Mouse (Mus musculus): Measurements from ENCODE around the gene Hes3. TPM values are rescaled to one million over a fixed set of nuclear protein-coding genes. Genes with fewer than 3 reads are reported as not detected.

The Hes3 gene
- polyA plus RNA-seq, 1 experiment from 2014 or later = not detected

- WGBS = 44% methylated on average over 16 of the region's 16 CpGs
- Histone ChIP-seq H3K27me3 (no peaks in the 10 kb centered on the region), H3K36me3 (peaks cover 22% of the 10 kb centered on the region), H3K4me3 (peak overlapping the region; percentile 78), H3K9ac (no peak overlapping the region), H3K27ac (no peak overlapping the region), H3K9me3 (replicated peaks) (no peaks in the 10 kb centered on the region), H3K4me1 (replicated peaks) (peaks cover 12% of the 10 kb centered on the region), H3K4me2 (peak overlapping the region; percentile 53)
- no peak; the same call in 1 of the 2 replicates for ATAC-seq (replicated peaks; ENCODE audit: insufficient number of reproducible peaks, insufficient read depth, low FRiP score, low read depth)
Measured at GRCm38 (mm10) chr4:152324641-152325562, 33.4 kb upstream of the Hes3 start.

GRCm38 (mm10) chr4:152321464-152321863 lies 30.0 kb upstream of the Hes3 start:
- H3K27me3 ChIP-seq = peaks cover 11% of the 10 kb centered on the region; the same call in 1 of the 2 replicates
- H3K36me3 ChIP-seq = no peaks in the 10 kb centered on the region
- ATAC-seq (replicated peaks; ENCODE audit: insufficient number of reproducible peaks, insufficient read depth, low FRiP score, low read depth) = no peak
- H3K27ac ChIP-seq = no peak overlapping the region
- H3K9me3 ChIP-seq (replicated peaks) = no peaks in the 10 kb centered on the region
- no peak overlapping the region for H3K4me3 ChIP-seq
- WGBS = 53% methylated on average over 5 of the region's 5 CpGs
- peaks cover 19% of the 10 kb centered on the region for H3K4me1 ChIP-seq (replicated peaks)
- H3K9ac ChIP-seq = no peak overlapping the region
- no peak overlapping the region for H3K4me2 ChIP-seq

- peaks cover 37% of the 10 kb centered on the region for H3K27me3 ChIP-seq
- H3K9me3 ChIP-seq (replicated peaks) = no peaks in the 10 kb centered on the region
- ATAC-seq (replicated peaks; ENCODE audit: insufficient number of reproducible peaks, insufficient read depth, low FRiP score, low read depth) = peak; percentile 65
Measured at GRCm38 (mm10) chr4:152318517-152319234, 27.2 kb upstream of the Hes3 start, which contains the start of gene Rnf207. Gene Rnf207 (minus strand): TSS chr4:152318993.

GRCm38 (mm10) chr4:152317631-152318033 lies 26.2 kb upstream of the Hes3 start:
- Histone ChIP-seq H3K9ac (peak overlapping the region; percentile 61), H3K4me2 (peak overlapping the region; percentile 69), H3K4me1 (replicated peaks) (peaks cover 49% of the 10 kb centered on the region), H3K9me3 (replicated peaks) (no peaks in the 10 kb centered on the region), H3K27ac (peak overlapping the region; percentile 97), H3K36me3 (peaks cover 3% of the 10 kb centered on the region; the same call in 1 of the 2 replicates), H3K4me3 (peak overlapping the region; percentile 52), H3K27me3 (peaks cover 46% of the 10 kb centered on the region)
- ATAC-seq (replicated peaks; ENCODE audit: insufficient number of reproducible peaks, insufficient read depth, low FRiP score, low read depth) = peak; percentile 77
- 43% methylated on average over 6 of the region's 6 CpGs for WGBS

More at GRCm38 (mm10) chr4:152318517-152319234, 27.2 kb upstream of the Hes3 start, which contains the start of gene Rnf207:
- peak within 1 kb of the TSS; percentile 97 for H3K27ac ChIP-seq
- WGBS = 3% methylated on average over 26 of the region's 26 CpGs
- H3K36me3 ChIP-seq = no peaks in the 10 kb centered on the region
- peak within 1 kb of the TSS; percentile 52 for H3K4me3 ChIP-seq
- H3K4me2 ChIP-seq = peak within 1 kb of the TSS; percentile 69
- H3K9ac ChIP-seq = peak within 1 kb of the TSS; percentile 61
- peaks cover 38% of the 10 kb centered on the region for H3K4me1 ChIP-seq (replicated peaks)

GRCm38 (mm10) chr4:152315498-152316213 lies 24.2 kb upstream of the Hes3 start:
- H3K27ac ChIP-seq = peak overlapping the region; percentile 31
- peak overlapping the region; percentile 26 for H3K9ac ChIP-seq
- H3K4me3 ChIP-seq = peak overlapping the region; percentile 52
- no peak for ATAC-seq (replicated peaks; ENCODE audit: insufficient number of reproducible peaks, insufficient read depth, low FRiP score, low read depth)
- peaks cover 65% of the 10 kb centered on the region for H3K27me3 ChIP-seq
- peak overlapping the region; percentile 69 for H3K4me2 ChIP-seq
- no peaks in the 10 kb centered on the region for H3K9me3 ChIP-seq (replicated peaks)
- peaks cover 55% of the 10 kb centered on the region for H3K4me1 ChIP-seq (replicated peaks)
- H3K36me3 ChIP-seq = peaks cover 20% of the 10 kb centered on the region
- 2% methylated on average over 43 of the region's 43 CpGs for WGBS

GRCm38 (mm10) chr4:152313934-152314333 lies 22.5 kb upstream of the Hes3 start:
- H3K27me3 ChIP-seq = peaks cover 65% of the 10 kb centered on the region
- H3K36me3 ChIP-seq = peaks cover 23% of the 10 kb centered on the region
- peaks cover 55% of the 10 kb centered on the region for H3K4me1 ChIP-seq (replicated peaks)
- peak overlapping the region; percentile 60; the same call in 1 of the 2 replicates for H3K4me2 ChIP-seq
- no peak overlapping the region for H3K27ac ChIP-seq
- no peak for ATAC-seq (replicated peaks; ENCODE audit: insufficient number of reproducible peaks, insufficient read depth, low FRiP score, low read depth)
- H3K9ac ChIP-seq = no peak overlapping the region
- H3K4me3 ChIP-seq = no peak overlapping the region
- H3K9me3 ChIP-seq (replicated peaks) = no peaks in the 10 kb centered on the region

- Histone ChIP-seq H3K9ac (no peak overlapping the region), H3K27ac (no peak overlapping the region), H3K4me3 (peak overlapping the region; percentile 36), H3K36me3 (peaks cover 30% of the 10 kb centered on the region), H3K9me3 (replicated peaks) (no peaks in the 10 kb centered on the region), H3K4me1 (replicated peaks) (peaks cover 50% of the 10 kb centered on the region), H3K27me3 (peaks cover 65% of the 10 kb centered on the region), H3K4me2 (peak overlapping the region; percentile 60)
- ATAC-seq (replicated peaks; ENCODE audit: insufficient number of reproducible peaks, insufficient read depth, low FRiP score, low read depth) = no peak
- WGBS = 4% methylated on average over 29 of the region's 29 CpGs
Measured at GRCm38 (mm10) chr4:152313211-152313632, 21.8 kb upstream of the Hes3 start.

GRCm38 (mm10) chr4:152312186-152312585 lies 20.7 kb upstream of the Hes3 start:
- no peak for ATAC-seq (replicated peaks; ENCODE audit: insufficient number of reproducible peaks, insufficient read depth, low FRiP score, low read depth)
- peaks cover 34% of the 10 kb centered on the region for H3K36me3 ChIP-seq
- WGBS = 27% methylated on average over 14 of the region's 14 CpGs
- no peak overlapping the region for H3K4me3 ChIP-seq
- no peak overlapping the region for H3K4me2 ChIP-seq
- H3K27ac ChIP-seq = no peak overlapping the region
- no peaks in the 10 kb centered on the region for H3K9me3 ChIP-seq (replicated peaks)
- H3K27me3 ChIP-seq = peaks cover 59% of the 10 kb centered on the region
- peaks cover 43% of the 10 kb centered on the region for H3K4me1 ChIP-seq (replicated peaks)
- no peak overlapping the region for H3K9ac ChIP-seq

- H3K36me3 ChIP-seq = peaks cover 63% of the 10 kb centered on the region
- H3K9ac ChIP-seq = no peak overlapping the region
- peaks cover 6% of the 10 kb centered on the region for H3K4me1 ChIP-seq (replicated peaks)
- no peak overlapping the region for H3K4me2 ChIP-seq
- no peak for ATAC-seq (replicated peaks; ENCODE audit: insufficient number of reproducible peaks, insufficient read depth, low FRiP score, low read depth)
- H3K9me3 ChIP-seq (replicated peaks) = no peaks in the 10 kb centered on the region
- 85% methylated on average over 9 of the region's 9 CpGs for WGBS
- H3K27ac ChIP-seq = no peak overlapping the region
- peaks cover 18% of the 10 kb centered on the region for H3K27me3 ChIP-seq
- no peak overlapping the region for H3K4me3 ChIP-seq
Measured at GRCm38 (mm10) chr4:152307542-152307941, 16.1 kb upstream of the Hes3 start.

GRCm38 (mm10) chr4:152305991-152306390 lies 14.5 kb upstream of the Hes3 start:
- no peak for ATAC-seq (replicated peaks; ENCODE audit: insufficient number of reproducible peaks, insufficient read depth, low FRiP score, low read depth)
- H3K4me3 ChIP-seq = no peak overlapping the region
- 76% methylated on average over 6 of the region's 6 CpGs for WGBS
- no peaks in the 10 kb centered on the region for H3K4me1 ChIP-seq (replicated peaks)
- no peak overlapping the region for H3K27ac ChIP-seq
- H3K27me3 ChIP-seq = peaks cover 2% of the 10 kb centered on the region; the same call in 1 of the 2 replicates
- peaks cover 50% of the 10 kb centered on the region for H3K36me3 ChIP-seq
- H3K9me3 ChIP-seq (replicated peaks) = no peaks in the 10 kb centered on the region
- H3K4me2 ChIP-seq = no peak overlapping the region
- no peak overlapping the region for H3K9ac ChIP-seq

- no peaks in the 10 kb centered on the region for H3K27me3 ChIP-seq
- 83% methylated on average over 6 of the region's 6 CpGs for WGBS
- H3K4me3 ChIP-seq = no peak overlapping the region
- H3K27ac ChIP-seq = no peak overlapping the region
- ATAC-seq (replicated peaks; ENCODE audit: insufficient number of reproducible peaks, insufficient read depth, low FRiP score, low read depth) = no peak
- no peaks in the 10 kb centered on the region for H3K9me3 ChIP-seq (replicated peaks)
- no peak overlapping the region for H3K9ac ChIP-seq
- H3K4me2 ChIP-seq = no peak overlapping the region
- peaks cover 56% of the 10 kb centered on the region for H3K36me3 ChIP-seq
- no peaks in the 10 kb centered on the region for H3K4me1 ChIP-seq (replicated peaks)
Measured at GRCm38 (mm10) chr4:152304685-152305084, 13.2 kb upstream of the Hes3 start.

Data from heart, embryonic 15.5 days (tissue).